Mouse (Mus musculus): ENCODE data around the gene Podxl. TPM values are rescaled to one million over a fixed set of nuclear protein-coding genes. Genes with fewer than 3 reads are reported as not detected.

Podxl gene
- 0.48 and 0.66 TPM in 2 replicates for polyA plus RNA-seq (2012)

DNA sequence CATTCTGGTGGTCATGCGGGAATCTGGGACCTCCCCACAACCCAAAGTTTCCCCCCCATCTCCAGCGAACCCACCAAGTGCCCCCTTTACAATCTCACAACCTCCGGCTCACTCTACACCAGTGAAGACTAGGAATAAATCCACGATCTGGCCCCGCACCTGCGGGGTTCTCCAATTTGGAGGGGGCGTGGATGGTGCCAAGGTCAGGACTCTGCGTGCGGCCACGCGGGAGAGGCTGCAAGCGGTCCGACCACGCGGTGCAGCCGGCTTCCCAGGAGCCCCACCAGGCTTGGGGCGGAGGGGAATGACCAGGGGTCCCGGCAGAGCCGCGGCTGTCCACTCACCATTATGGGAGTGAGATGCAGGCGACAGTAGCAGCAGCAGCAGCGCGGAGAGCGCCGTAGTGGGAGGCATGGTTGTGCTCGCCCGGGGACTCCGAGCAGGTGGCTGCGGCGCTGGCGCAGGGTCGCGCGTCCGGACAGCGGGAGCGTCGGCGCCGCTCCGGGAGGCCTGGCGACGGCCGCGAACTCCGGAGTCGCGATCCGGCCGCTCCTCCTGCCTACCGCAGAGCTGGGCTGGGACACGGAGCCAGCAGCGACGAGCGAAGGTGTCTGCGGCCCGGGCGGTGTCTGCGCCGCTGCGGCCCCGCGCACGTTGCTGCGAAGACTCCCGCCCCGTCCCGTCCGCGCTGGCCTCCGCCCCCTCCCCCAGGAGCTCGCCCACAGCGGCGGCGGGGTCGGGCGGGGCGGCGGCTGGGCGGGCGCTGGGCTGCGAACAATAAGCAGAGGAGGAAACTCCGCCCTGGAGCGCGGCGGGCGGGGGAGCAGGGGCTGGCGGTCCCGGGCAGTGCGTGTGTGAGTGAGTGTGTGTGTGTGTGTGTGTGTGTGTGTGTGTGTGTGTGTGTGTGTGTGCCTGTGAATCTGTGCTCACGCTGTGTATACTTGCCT, at the start of gene Podxl:
Gene Podxl, minus strand, starts transcription at position 747 of the 947 bp plus-strand sequence.

Other genes with a start within 250 kb of the Podxl start
- gene Mkln1, start 165.2 kb downstream of the Podxl start, polyA plus RNA-seq (2012), result 60.8 and 67.7 TPM in 2 replicates